Mouse (Mus musculus) hindbrain, embryonic 15.5 days (tissue): Measurements from ENCODE around the gene Gm7138. TPM values are rescaled to one million over a fixed set of nuclear protein-coding genes. Genes with fewer than 3 reads are reported as not detected.
"Not testable (repeated sequence)": the region's sequence is repeated elsewhere in the genome, so short reads cannot be mapped to it uniquely, and the experiment has no call there.

Source experiments
- ATAC-seq: fragments of 200-750 bp; cut with Nextera tagmentation; 2 replicates; pipeline ENCODE4 v1.8.0; 2017; ENCODE audit warnings: low read depth, moderate number of reproducible peaks, moderate TSS enrichment; ENCODE audit not compliant: low FRiP score
- H3K27ac ChIP-seq: fragments of 300-500 bp; sonication (generic); replicated peaks from 2 replicates; pipeline ENCODE4 v1.5.1; 2015; ENCODE audit warnings: mild to moderate bottlenecking, inconsistent platforms
- H3K27me3 ChIP-seq: fragments of 300-500 bp; sonication (generic); 2 replicates; pipeline ENCODE4 v1.6.1; 2015; ENCODE audit warnings: control low read depth, inconsistent platforms
- H3K36me3 ChIP-seq: fragments of 300-500 bp; sonication (generic); 2 replicates; pipeline ENCODE4 v1.6.1; 2015; ENCODE audit warnings: control low read depth, inconsistent platforms
- H3K4me1 ChIP-seq: fragments of 300-500 bp; sonication (generic); replicated peaks from 2 replicates; pipeline ENCODE4 v1.6.1; 2015; ENCODE audit warnings: control low read depth, inconsistent platforms
- H3K4me2 ChIP-seq: fragments of 300-500 bp; sonication (generic); 2 replicates; pipeline ENCODE4 v1.6.1; 2015; ENCODE audit warnings: moderate library complexity, mild to moderate bottlenecking, inconsistent platforms
- H3K4me3 ChIP-seq: fragments of 300-500 bp; sonication (generic); 2 replicates; pipeline ENCODE4 v1.5.1; 2015; ENCODE audit warnings: mild to moderate bottlenecking, inconsistent platforms
- H3K9ac ChIP-seq: fragments of 300-500 bp; sonication (generic); 2 replicates; pipeline ENCODE4 v1.6.1; 2015; ENCODE audit warnings: inconsistent platforms
- H3K9me3 ChIP-seq: fragments of 300-500 bp; sonication (generic); 2 replicates; pipeline ENCODE4 v1.6.1; 2016; ENCODE audit warnings: control low read depth, inconsistent platforms
- WGBS: fragments of 180-500 bp; shearing (Covaris S2); methylation state at CpG from one replicate; pipeline ENCODE4 v1.1.7; 2015; 5-methylcytosine and 5-hydroxymethylcytosine counted together
- polyA plus RNA-seq: library from polyadenylated mRNA; unstranded; fragments of >200 nt; fragmentation: Nextera tagmentation; extraction: Ambion mirVana; gene quantifications from 2 replicates; pipeline ENCODE4 v1.2.1, GENCODE M21; 2015

Gene Gm7138
- polyA plus RNA-seq, 1 experiment from 2014 or later = not detected

- not testable (repeated sequence) for ATAC-seq, H3K36me3 ChIP-seq, H3K4me3 ChIP-seq, H3K9me3 ChIP-seq, H3K4me1 ChIP-seq, H3K27me3 ChIP-seq, H3K9ac ChIP-seq, H3K27ac ChIP-seq, H3K4me2 ChIP-seq
- WGBS = 44% methylated on average over 1 of the region's 1 CpGs
These were observed 11.1 kb upstream of the Gm7138 start, which contains the start of gene Gm7137 for GRCm38 (mm10) chr10:77787876-77788275. Gm7137 (minus strand) TSS chr10:77788200.

GRCm38 (mm10) chr10:77783396-77783795, 6.7 kb upstream of the Gm7138 start:
- not testable (repeated sequence) for H3K9ac ChIP-seq, H3K4me3 ChIP-seq, H3K36me3 ChIP-seq, H3K27ac ChIP-seq, H3K27me3 ChIP-seq, H3K4me2 ChIP-seq, ATAC-seq, H3K9me3 ChIP-seq, H3K4me1 ChIP-seq
- 86% methylated on average over 2 of the region's 3 CpGs for WGBS

- H3K4me3 ChIP-seq, H3K36me3 ChIP-seq, H3K9me3 ChIP-seq, ATAC-seq, H3K4me1 ChIP-seq, H3K4me2 ChIP-seq, H3K27me3 ChIP-seq, H3K9ac ChIP-seq, H3K27ac ChIP-seq: not testable (repeated sequence)
- WGBS = 50% methylated on average over 1 of the region's 1 CpGs
These were observed 5.7 kb upstream of the Gm7138 start, which contains the start of gene Gm3250 for GRCm38 (mm10) chr10:77782442-77782841. Gm3250 (minus strand) TSS chr10:77782542.

GRCm38 (mm10) chr10:77772142-77772541, 4.6 kb downstream of the Gm7138 start:
- H3K27ac ChIP-seq, ATAC-seq, H3K36me3 ChIP-seq, H3K4me1 ChIP-seq, H3K9me3 ChIP-seq, H3K9ac ChIP-seq, H3K27me3 ChIP-seq, H3K4me2 ChIP-seq, H3K4me3 ChIP-seq: not testable (repeated sequence)
- 94% methylated on average over 2 of the region's 3 CpGs for WGBS

DNA sequence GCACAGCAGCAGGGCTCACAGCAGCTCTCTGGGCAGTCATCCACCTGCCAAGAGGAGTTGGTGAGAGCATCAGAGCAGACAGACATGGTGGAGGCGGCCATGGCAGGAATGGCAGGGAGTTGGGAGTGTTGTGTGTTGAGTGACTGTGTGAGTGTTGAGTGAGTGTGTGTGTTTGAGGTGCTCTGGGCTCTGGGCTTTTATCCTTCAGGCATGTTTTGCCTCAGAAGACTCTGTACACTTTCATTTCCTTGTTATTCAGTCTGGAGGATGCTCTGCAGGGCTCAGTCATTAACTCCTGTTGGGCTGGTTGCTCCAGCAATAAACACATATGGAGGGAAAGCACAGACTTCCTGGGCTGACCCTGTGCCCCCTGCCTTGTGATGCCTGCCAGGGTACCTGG, 5.5 kb downstream of the Gm7138 start, which contains the start of gene Gm3238:
Gene Gm3238, minus strand, starts transcription at position 101 of the 400 bp plus-strand sequence.
- H3K9me3 ChIP-seq, H3K4me1 ChIP-seq, ATAC-seq, H3K4me2 ChIP-seq, H3K27me3 ChIP-seq, H3K4me3 ChIP-seq, H3K36me3 ChIP-seq, H3K27ac ChIP-seq, H3K9ac ChIP-seq: not testable (repeated sequence)
- no CpG with 5 or more reads among the region's 1 CpGs for WGBS

- ATAC-seq = no peak
- Histone ChIP-seq H3K36me3 (no peaks in the 10 kb centered on the region), H3K27me3 (no peaks in the 10 kb centered on the region), H3K9me3 (no peaks in the 10 kb centered on the region), H3K4me3 (no peak overlapping the region), H3K4me2 (no peak overlapping the region), H3K4me1 (no peaks in the 10 kb centered on the region), H3K9ac (no peak overlapping the region), H3K27ac (no peak overlapping the region)
- 86% methylated on average over 1 of the region's 1 CpGs for WGBS
These were observed 7.0 kb downstream of the Gm7138 start for GRCm38 (mm10) chr10:77769727-77770126.

DNA sequence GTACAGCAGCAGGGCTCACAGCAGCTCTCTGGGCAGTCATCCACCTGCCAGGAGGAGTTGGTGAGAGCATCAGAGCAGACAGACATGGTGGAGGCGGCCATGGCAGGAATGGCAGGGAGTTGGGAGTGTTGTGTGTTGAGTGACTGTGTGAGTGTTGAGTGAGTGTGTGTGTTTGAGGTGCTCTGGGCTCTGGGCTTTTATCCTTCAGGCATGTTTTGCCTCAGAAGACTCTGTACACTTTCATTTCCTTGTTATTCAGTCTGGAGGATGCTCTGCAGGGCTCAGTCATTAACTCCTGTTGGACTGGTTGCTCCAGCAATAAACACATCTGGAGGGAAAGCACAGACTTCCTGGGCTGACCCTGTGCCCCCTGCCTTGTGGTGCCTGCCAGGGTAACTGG, 17.2 kb downstream of the Gm7138 start, which contains the start of gene Gm3233:
Gene Gm3233, minus strand, starts transcription at position 101 of the 400 bp plus-strand sequence.
- not testable (repeated sequence) for H3K9ac ChIP-seq, H3K4me2 ChIP-seq, H3K4me3 ChIP-seq, H3K4me1 ChIP-seq, H3K9me3 ChIP-seq, ATAC-seq, H3K27ac ChIP-seq, H3K36me3 ChIP-seq, H3K27me3 ChIP-seq
- WGBS = 50% methylated on average over 1 of the region's 1 CpGs

GRCm38 (mm10) chr10:77753448-77753847, 23.3 kb downstream of the Gm7138 start:
- Histone ChIP-seq H3K9ac (no peak overlapping the region), H3K27ac (no peak overlapping the region), H3K4me1 (no peaks in the 10 kb centered on the region), H3K36me3 (no peaks in the 10 kb centered on the region), H3K4me3 (no peak overlapping the region), H3K27me3 (no peaks in the 10 kb centered on the region), H3K4me2 (no peak overlapping the region), H3K9me3 (no peaks in the 10 kb centered on the region)
- ATAC-seq = no peak

- not testable (repeated sequence) for H3K27ac ChIP-seq, H3K9ac ChIP-seq, H3K4me3 ChIP-seq, H3K27me3 ChIP-seq, H3K4me1 ChIP-seq, H3K4me2 ChIP-seq, H3K9me3 ChIP-seq, H3K36me3 ChIP-seq, ATAC-seq
- 61% methylated on average over 3 of the region's 3 CpGs for WGBS
These were observed 24.4 kb downstream of the Gm7138 start for GRCm38 (mm10) chr10:77752312-77752711.

- not testable (repeated sequence) for H3K4me2 ChIP-seq, H3K9ac ChIP-seq, H3K4me1 ChIP-seq, H3K4me3 ChIP-seq, H3K36me3 ChIP-seq, ATAC-seq, H3K9me3 ChIP-seq, H3K27ac ChIP-seq, H3K27me3 ChIP-seq
- WGBS = 67% methylated on average over 1 of the region's 1 CpGs
These were observed 25.5 kb downstream of the Gm7138 start, which contains the start of gene Gm9736 for GRCm38 (mm10) chr10:77751254-77751653. Gm9736 (minus strand) TSS chr10:77751354.

- H3K4me3 ChIP-seq, H3K4me1 ChIP-seq, H3K36me3 ChIP-seq, H3K9me3 ChIP-seq, H3K27ac ChIP-seq, ATAC-seq, H3K27me3 ChIP-seq, H3K4me2 ChIP-seq, H3K9ac ChIP-seq: not testable (repeated sequence)
- 59% methylated on average over 1 of the region's 1 CpGs for WGBS
These were observed 26.1 kb downstream of the Gm7138 start for GRCm38 (mm10) chr10:77750686-77751085.

DNA sequence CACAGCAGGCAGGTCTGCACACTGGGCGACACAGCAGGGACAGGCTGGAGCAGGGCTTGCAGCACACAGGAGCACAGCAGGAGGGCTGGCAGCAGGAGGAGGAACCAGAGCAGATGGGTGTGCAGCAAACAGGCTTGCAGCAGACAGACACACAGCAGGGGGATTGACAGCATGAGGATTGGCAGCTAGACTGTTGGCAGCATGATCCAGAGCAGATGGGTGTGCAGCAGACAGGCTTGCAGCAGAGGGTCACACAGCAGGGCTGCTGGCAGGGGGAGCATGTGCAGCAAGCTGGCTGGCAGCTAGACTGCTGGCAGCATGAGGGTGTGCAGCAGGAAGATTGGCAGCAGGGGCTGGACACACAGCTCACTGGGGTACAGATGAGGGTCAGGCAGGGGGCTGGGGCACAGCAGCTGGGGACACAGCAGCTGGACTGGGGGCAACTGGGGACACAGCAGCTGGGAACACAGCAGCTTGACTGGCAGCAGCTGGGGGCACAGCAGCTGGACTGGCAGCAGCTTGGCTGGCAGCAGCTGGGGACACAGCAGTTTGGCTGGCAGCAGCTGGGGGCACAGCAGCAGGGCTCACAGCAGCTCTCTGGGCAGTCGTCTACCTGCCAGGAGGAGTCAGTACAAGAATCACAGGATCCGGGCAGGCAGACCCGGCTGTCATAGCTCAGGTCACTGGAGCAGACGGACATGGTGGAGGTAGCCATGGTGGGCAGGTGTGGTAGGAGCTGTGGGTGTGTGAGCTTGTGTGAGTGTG, 34.6 kb downstream of the Gm7138 start, which contains the start of gene Gm18596:
Gene Gm18596, minus strand, starts transcription at position 715 of the 765 bp plus-strand sequence.
- not testable (repeated sequence) for ATAC-seq, H3K4me3 ChIP-seq, H3K27me3 ChIP-seq, H3K4me1 ChIP-seq, H3K36me3 ChIP-seq, H3K9ac ChIP-seq, H3K9me3 ChIP-seq, H3K4me2 ChIP-seq, H3K27ac ChIP-seq
- WGBS = 46% methylated on average over 5 of the region's 5 CpGs

GRCm38 (mm10) chr10:77738929-77739328, 37.8 kb downstream of the Gm7138 start:
- Histone ChIP-seq H3K9me3 (no peaks in the 10 kb centered on the region), H3K4me3 (no peak overlapping the region), H3K36me3 (no peaks in the 10 kb centered on the region), H3K9ac (no peak overlapping the region), H3K27ac (no peak overlapping the region), H3K4me1 (no peaks in the 10 kb centered on the region), H3K4me2 (no peak overlapping the region), H3K27me3 (no peaks in the 10 kb centered on the region)
- whole genome bisulfite sequencing = 94% methylated on average over 4 of the region's 4 CpGs
- no peak for ATAC-seq
